Mouse (Mus musculus): Measurements from ENCODE around the gene Tmem231. TPM values are rescaled to one million over a fixed set of nuclear protein-coding genes. Genes with fewer than 3 reads are reported as not detected.

Tmem231 gene
- polyA plus RNA-seq, 1 experiment from 2014 or later, result 21.1 TPM

DNA sequence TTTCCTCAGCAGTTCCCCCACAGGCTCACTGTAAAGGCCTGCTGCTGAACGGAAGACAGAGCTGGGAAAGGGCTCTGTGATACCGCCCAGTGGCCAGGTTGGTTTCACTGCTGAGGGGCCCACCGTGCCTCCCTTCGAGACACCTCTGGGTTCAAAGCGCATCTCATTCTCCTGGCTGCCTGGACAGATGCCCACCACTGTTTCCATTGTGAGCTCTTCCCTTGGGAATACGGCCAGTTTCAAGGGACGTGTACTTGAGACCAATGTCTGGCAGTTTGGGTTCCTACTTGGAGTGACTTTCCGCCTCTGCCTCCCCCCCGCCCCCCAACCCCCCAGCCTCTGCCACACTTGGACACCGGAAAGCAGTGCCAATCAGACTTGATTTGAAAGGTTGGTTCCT, 29.4 kb upstream of the Tmem231 start:
- Histone ChIP-seq H3K27ac (no peak overlapping the region), H3K4me2 (no peak overlapping the region), H3K4me1 (no peaks in the 10 kb centered on the region), H3K27me3 (no peaks in the 10 kb centered on the region), H3K36me3 (peaks cover 23% of the 10 kb centered on the region; the same call in 1 of the 2 replicates), H3K9ac (no peak overlapping the region), H3K9me3 (replicated peaks) (no peaks in the 10 kb centered on the region), H3K4me3 (replicated peaks) (no peak overlapping the region)
- 79% methylated on average over 10 of the region's 10 CpGs for WGBS
- no peak for ATAC-seq (replicated peaks; ENCODE audit: low FRiP score)

DNA sequence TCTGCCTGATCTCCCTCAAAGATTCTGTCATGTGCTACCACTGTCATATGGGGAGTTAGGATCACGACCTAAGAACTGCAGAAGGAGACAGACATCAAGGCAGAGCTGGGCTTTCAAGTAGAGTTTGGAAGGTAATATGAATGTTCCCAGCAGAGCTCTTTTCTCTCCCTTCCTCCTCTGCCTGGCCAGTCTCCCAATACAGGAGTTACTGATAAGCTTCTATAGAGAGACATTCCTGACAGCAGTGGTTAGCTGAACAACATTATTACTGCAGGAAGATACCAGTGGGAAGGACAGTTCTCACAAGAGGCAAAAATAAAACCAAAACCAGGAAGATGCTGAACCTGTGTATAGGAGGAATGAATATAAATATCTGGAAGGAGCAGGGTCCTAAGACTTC, 28.9 kb upstream of the Tmem231 start:
- ATAC-seq (replicated peaks; ENCODE audit: low FRiP score), result no peak
- Histone ChIP-seq H3K4me2 (no peak overlapping the region), H3K4me3 (replicated peaks) (no peak overlapping the region), H3K9me3 (replicated peaks) (no peaks in the 10 kb centered on the region), H3K9ac (no peak overlapping the region), H3K27ac (no peak overlapping the region), H3K36me3 (peaks cover 22% of the 10 kb centered on the region; the same call in 1 of the 2 replicates), H3K4me1 (no peaks in the 10 kb centered on the region), H3K27me3 (no peaks in the 10 kb centered on the region)
- 80% methylated on average over 1 of the region's 1 CpGs for WGBS

- Histone ChIP-seq H3K36me3 (peaks cover 35% of the 10 kb centered on the region), H3K4me1 (no peaks in the 10 kb centered on the region), H3K9me3 (replicated peaks) (no peaks in the 10 kb centered on the region), H3K4me3 (replicated peaks) (no peak overlapping the region), H3K27me3 (no peaks in the 10 kb centered on the region), H3K4me2 (no peak overlapping the region), H3K9ac (no peak overlapping the region), H3K27ac (no peak overlapping the region)
- 76% methylated on average over 3 of the region's 3 CpGs for WGBS
- no peak for ATAC-seq (replicated peaks; ENCODE audit: low FRiP score)
Measured at GRCm38 (mm10) chr8:111961330-111961729, 27.6 kb upstream of the Tmem231 start.

DNA sequence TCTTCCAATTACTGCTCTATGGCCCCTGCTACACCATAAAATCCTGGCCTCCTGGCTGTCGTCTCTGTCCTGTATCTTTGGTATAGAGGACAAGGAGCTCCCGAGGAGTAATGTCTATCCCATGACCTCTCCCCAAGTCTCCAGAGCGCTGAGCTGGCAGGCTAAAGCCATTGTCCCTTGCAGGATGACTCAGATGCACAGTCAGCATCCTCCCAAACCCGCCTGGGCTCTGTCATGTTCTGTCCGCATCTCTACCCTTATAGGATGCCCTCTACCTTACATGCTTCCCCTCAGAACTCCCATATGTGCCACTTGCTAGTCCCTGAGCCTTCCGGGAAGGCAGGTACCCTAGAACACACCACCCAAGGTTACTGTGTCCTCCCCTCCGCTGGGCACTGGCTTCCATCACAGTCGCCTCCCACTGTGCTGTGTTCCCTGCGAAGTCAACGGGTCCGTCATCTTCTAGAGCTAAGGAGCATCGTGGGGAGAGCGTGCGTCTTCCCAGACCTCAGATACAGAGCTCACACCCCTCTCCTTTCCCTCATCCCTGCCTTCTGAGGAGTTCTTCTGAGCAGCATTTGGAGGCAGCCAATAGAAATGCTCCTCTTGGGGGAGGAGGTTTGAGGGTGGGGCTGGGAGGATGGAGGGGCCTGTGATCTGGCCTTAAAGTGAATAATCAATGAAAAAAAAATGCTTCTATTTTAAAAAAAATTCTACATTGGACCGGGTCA, 27.1 kb upstream of the Tmem231 start:
- Histone ChIP-seq H3K27ac (no peak overlapping the region), H3K9me3 (replicated peaks) (no peaks in the 10 kb centered on the region), H3K9ac (no peak overlapping the region), H3K27me3 (no peaks in the 10 kb centered on the region), H3K36me3 (peaks cover 38% of the 10 kb centered on the region), H3K4me2 (no peak overlapping the region), H3K4me1 (no peaks in the 10 kb centered on the region), H3K4me3 (replicated peaks) (no peak overlapping the region)
- no peak for ATAC-seq (replicated peaks; ENCODE audit: low FRiP score)
- 72% methylated on average over 15 of the region's 15 CpGs for WGBS

DNA sequence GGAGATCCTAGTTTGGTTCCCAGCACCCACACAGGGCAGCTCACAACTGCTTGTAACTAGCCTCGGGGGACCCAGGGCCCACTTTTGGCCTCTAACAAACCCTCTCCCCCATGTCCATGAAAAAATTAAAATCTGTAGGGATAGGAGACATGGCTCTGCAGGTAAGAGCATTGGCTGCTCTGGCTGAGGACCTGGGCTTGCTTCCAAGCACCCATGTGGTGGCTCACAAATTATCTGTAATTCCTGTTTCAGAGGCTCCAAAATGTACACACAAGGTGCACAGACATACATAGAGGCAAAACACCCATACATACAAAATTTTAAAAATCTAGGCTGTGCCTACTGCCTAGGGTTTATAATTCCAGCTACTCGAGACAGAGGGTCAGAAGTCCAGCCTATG, 23.6 kb upstream of the Tmem231 start:
- no peak overlapping the region for H3K4me2 ChIP-seq
- H3K9me3 ChIP-seq (replicated peaks), result no peaks in the 10 kb centered on the region
- H3K9ac ChIP-seq, result no peak overlapping the region
- ATAC-seq (replicated peaks; ENCODE audit: low FRiP score), result no peak
- no peak overlapping the region for H3K4me3 ChIP-seq (replicated peaks)
- peaks cover 66% of the 10 kb centered on the region for H3K36me3 ChIP-seq
- 87% methylated on average over 2 of the region's 2 CpGs for WGBS
- H3K27me3 ChIP-seq, result no peaks in the 10 kb centered on the region
- no peaks in the 10 kb centered on the region for H3K4me1 ChIP-seq
- H3K27ac ChIP-seq, result no peak overlapping the region

- ATAC-seq (replicated peaks; ENCODE audit: low FRiP score), result no peak
- H3K9ac ChIP-seq, result no peak overlapping the region
- 89% methylated on average over 5 of the region's 5 CpGs for WGBS
- no peak overlapping the region for H3K4me3 ChIP-seq (replicated peaks)
- no peaks in the 10 kb centered on the region for H3K4me1 ChIP-seq
- peaks cover 78% of the 10 kb centered on the region for H3K36me3 ChIP-seq
- H3K27ac ChIP-seq, result no peak overlapping the region
- no peaks in the 10 kb centered on the region for H3K9me3 ChIP-seq (replicated peaks)
- no peak overlapping the region for H3K4me2 ChIP-seq
- H3K27me3 ChIP-seq, result no peaks in the 10 kb centered on the region
Measured at GRCm38 (mm10) chr8:111955879-111956278, 22.2 kb upstream of the Tmem231 start.

DNA sequence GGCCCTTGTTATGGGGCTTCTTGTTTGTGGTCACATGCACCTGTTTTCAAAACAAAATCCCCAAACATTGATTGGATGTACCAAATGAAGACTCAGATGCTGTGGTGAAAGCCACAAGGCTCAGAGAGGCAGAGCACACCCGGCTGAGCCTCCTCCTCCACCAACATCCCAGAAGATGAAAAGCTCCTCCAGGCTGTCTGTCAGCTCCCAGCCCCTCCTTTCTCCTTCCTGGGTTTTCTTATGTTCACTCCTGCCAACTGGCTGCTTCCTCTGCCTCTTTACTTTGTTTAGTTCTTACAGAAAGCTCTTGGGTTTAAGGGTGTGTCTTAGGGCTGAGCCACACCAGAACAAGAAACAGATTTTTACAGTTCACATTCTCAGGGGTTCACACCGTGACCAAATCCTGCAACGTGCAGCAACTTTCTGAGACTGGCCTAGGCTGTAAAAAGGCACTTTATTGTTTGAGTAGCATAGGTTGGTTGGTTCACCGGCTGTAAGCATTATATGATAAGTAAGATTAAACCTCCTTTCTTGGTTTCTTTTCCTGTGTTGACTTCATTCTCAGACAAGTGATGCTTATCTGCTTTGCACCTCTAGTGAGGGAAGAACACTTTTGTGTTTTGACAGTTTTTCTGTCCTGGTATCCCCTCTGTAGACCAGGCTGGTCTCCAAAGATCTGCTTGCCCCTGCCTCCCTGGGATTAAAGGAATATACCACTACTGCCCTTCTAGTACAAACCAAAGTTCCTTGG, 21.3 kb upstream of the Tmem231 start:
- WGBS, result 82% methylated on average over 4 of the region's 4 CpGs
- H3K27ac ChIP-seq, result no peak overlapping the region
- H3K36me3 ChIP-seq, result peaks cover 80% of the 10 kb centered on the region
- no peaks in the 10 kb centered on the region for H3K9me3 ChIP-seq (replicated peaks)
- no peaks in the 10 kb centered on the region for H3K4me1 ChIP-seq
- no peak for ATAC-seq (replicated peaks; ENCODE audit: low FRiP score)
- H3K9ac ChIP-seq, result no peak overlapping the region
- no peak overlapping the region for H3K4me3 ChIP-seq (replicated peaks)
- no peaks in the 10 kb centered on the region for H3K27me3 ChIP-seq
- no peak overlapping the region for H3K4me2 ChIP-seq

DNA sequence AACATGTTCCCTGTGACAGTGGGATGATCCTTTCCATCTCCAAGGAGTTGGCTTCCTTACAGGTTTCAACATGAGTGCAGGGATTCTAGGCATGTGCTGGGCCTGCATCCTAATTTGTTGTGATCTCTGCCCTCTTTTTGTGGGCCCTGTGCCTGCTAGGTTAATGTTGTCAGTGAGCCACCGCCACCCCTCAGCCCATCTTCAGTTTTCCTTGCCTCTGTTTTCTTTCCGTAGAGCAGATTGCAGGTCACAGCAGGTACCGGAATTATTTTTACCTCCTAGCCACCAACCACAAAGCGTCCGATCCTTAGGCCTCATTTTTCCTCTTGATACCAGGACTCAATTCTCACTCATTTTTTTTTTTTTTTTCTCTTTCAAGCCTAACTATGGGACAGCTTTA, 18.3 kb upstream of the Tmem231 start:
- no peak overlapping the region for H3K27ac ChIP-seq
- no peak overlapping the region for H3K4me3 ChIP-seq (replicated peaks)

GRCm38 (mm10) chr8:111951317-111951716, 17.6 kb upstream of the Tmem231 start:
- ATAC-seq (replicated peaks; ENCODE audit: low FRiP score), result no peak
- Histone ChIP-seq H3K27ac (no peak overlapping the region), H3K9ac (no peak overlapping the region), H3K4me3 (replicated peaks) (no peak overlapping the region), H3K9me3 (replicated peaks) (no peaks in the 10 kb centered on the region), H3K36me3 (peaks cover 77% of the 10 kb centered on the region), H3K4me1 (no peaks in the 10 kb centered on the region), H3K4me2 (no peak overlapping the region), H3K27me3 (no peaks in the 10 kb centered on the region)
- 95% methylated on average over 7 of the region's 7 CpGs for WGBS

More for the DNA sequence above, 18.3 kb upstream of the Tmem231 start:
- Histone ChIP-seq H3K27me3 (no peaks in the 10 kb centered on the region), H3K36me3 (peaks cover 77% of the 10 kb centered on the region), H3K9ac (no peak overlapping the region), H3K4me2 (no peak overlapping the region), H3K9me3 (replicated peaks) (no peaks in the 10 kb centered on the region), H3K4me1 (no peaks in the 10 kb centered on the region)
- WGBS, result 95% methylated on average over 5 of the region's 5 CpGs
- no peak for ATAC-seq (replicated peaks; ENCODE audit: low FRiP score)

- peaks cover 77% of the 10 kb centered on the region for H3K36me3 ChIP-seq
- H3K9ac ChIP-seq, result no peak overlapping the region
Measured at GRCm38 (mm10) chr8:111950846-111951245, 17.2 kb upstream of the Tmem231 start.

GRCm38 (mm10) chr8:111947954-111948353, 14.3 kb upstream of the Tmem231 start:
- Histone ChIP-seq H3K27me3 (no peaks in the 10 kb centered on the region), H3K27ac (no peak overlapping the region), H3K9ac (no peak overlapping the region), H3K4me3 (replicated peaks) (no peak overlapping the region), H3K4me1 (no peaks in the 10 kb centered on the region), H3K4me2 (no peak overlapping the region), H3K36me3 (peaks cover 81% of the 10 kb centered on the region), H3K9me3 (replicated peaks) (no peaks in the 10 kb centered on the region)
- ATAC-seq (replicated peaks; ENCODE audit: low FRiP score), result no peak
- 87% methylated on average over 8 of the region's 8 CpGs for WGBS

More at GRCm38 (mm10) chr8:111950846-111951245, 17.2 kb upstream of the Tmem231 start:
- Histone ChIP-seq H3K9me3 (replicated peaks) (no peaks in the 10 kb centered on the region), H3K4me1 (no peaks in the 10 kb centered on the region), H3K27ac (no peak overlapping the region), H3K4me3 (replicated peaks) (no peak overlapping the region), H3K4me2 (no peak overlapping the region), H3K27me3 (no peaks in the 10 kb centered on the region)
- no peak for ATAC-seq (replicated peaks; ENCODE audit: low FRiP score)
- 79% methylated on average over 3 of the region's 3 CpGs for WGBS

DNA sequence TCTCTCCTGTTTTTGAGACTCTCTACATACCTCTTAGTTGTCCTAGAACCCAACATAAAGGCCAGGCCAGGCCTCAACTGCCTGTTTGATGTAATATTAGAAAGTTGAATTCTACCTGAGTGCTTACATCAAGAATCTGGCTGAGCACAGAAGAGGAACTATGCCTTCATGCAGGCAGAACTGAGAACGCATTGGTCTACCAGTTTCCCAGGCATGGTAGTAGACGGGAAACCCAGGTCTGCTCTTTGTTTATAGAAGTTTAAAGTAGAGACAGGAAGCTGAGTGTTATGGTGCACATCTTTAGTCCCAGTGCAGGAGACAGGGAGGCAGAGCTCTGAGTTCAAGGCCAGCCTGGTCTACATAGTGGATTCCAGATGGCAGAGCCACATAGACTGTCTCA, 13.5 kb upstream of the Tmem231 start:
- H3K36me3 ChIP-seq, result peaks cover 85% of the 10 kb centered on the region
- H3K4me3 ChIP-seq (replicated peaks), result no peak overlapping the region
- 93% methylated on average over 2 of the region's 2 CpGs for WGBS
- no peak overlapping the region for H3K4me2 ChIP-seq
- ATAC-seq (replicated peaks; ENCODE audit: low FRiP score), result no peak
- peaks cover 1% of the 10 kb centered on the region for H3K4me1 ChIP-seq
- no peaks in the 10 kb centered on the region for H3K27me3 ChIP-seq
- H3K27ac ChIP-seq, result no peak overlapping the region
- H3K9ac ChIP-seq, result no peak overlapping the region
- no peaks in the 10 kb centered on the region for H3K9me3 ChIP-seq (replicated peaks)

Measured in kidney, embryonic 15.5 days (tissue).